Mouse (Mus musculus) neural tube, embryonic 14.5 days (tissue): ENCODE measurements around the gene Saal1. TPM values are rescaled to one million over a fixed set of nuclear protein-coding genes. Genes with fewer than 3 reads are reported as not detected.
A peak's percentile ranks its signal among the peaks of the same experiment; 100 is the strongest.

Experiments used
- ATAC-seq: fragments of 200-750 bp; cut with Nextera tagmentation; 2 replicates; pipeline ENCODE4 v1.8.0; 2017; ENCODE audit warnings: low read depth, mild to moderate bottlenecking, moderate TSS enrichment, moderate library complexity
- H3K27ac ChIP-seq: fragments of 300-500 bp; sonication (generic); 2 replicates; pipeline ENCODE4 v1.5.1; 2014; ENCODE audit warnings: low read depth, mild to moderate bottlenecking, control low read depth, low read length, moderate library complexity, mixed read lengths
- H3K27me3 ChIP-seq: fragments of 300-500 bp; sonication (generic); 2 replicates; pipeline ENCODE4 v1.6.1; 2014; ENCODE audit warnings: low read length; ENCODE audit not compliant: control insufficient read depth, insufficient read depth
- H3K36me3 ChIP-seq: fragments of 300-500 bp; sonication (generic); 2 replicates; pipeline ENCODE4 v1.6.1; 2014; ENCODE audit warnings: low read length, mixed read lengths; ENCODE audit not compliant: control insufficient read depth, insufficient read depth
- H3K4me1 ChIP-seq: fragments of 300-500 bp; sonication (generic); 2 replicates; pipeline ENCODE4 v1.6.1; 2014; ENCODE audit warnings: low read length; ENCODE audit not compliant: control insufficient read depth, insufficient read depth
- H3K4me2 ChIP-seq: fragments of 300-500 bp; sonication (generic); 2 replicates; pipeline ENCODE4 v1.6.1; 2014; ENCODE audit warnings: mild to moderate bottlenecking, low read depth, low read length, control low read depth
- H3K4me3 ChIP-seq: fragments of 300-500 bp; sonication (generic); 2 replicates; pipeline ENCODE4 v1.5.1; 2014; ENCODE audit warnings: low read depth, low read length, control low read depth, mixed read lengths
- H3K9ac ChIP-seq: fragments of 300-500 bp; sonication (generic); replicated peaks from 2 replicates; pipeline ENCODE4 v1.6.1; 2014; ENCODE audit warnings: low read depth, mild to moderate bottlenecking, control low read depth, low read length, mixed read lengths
- H3K9me3 ChIP-seq: fragments of 300-500 bp; sonication (generic); 2 replicates; pipeline ENCODE4 v1.6.1; 2016; ENCODE audit warnings: low read length; ENCODE audit not compliant: control insufficient read depth
- WGBS: fragments of 180-500 bp; shearing (Covaris S2); extraction: QIAGEN DNeasy Blood & Tissue Kit; methylation state at CpG from one replicate; pipeline ENCODE4 v1.1.7; 2014; 5-methylcytosine and 5-hydroxymethylcytosine counted together
- polyA plus RNA-seq: library from polyadenylated mRNA; unstranded; fragments of >200 nt; fragmentation: Nextera tagmentation; extraction: Ambion mirVana; gene quantifications from 2 replicates; pipeline ENCODE4 v1.2.1, GENCODE M21; 2014

The Saal1 gene
- polyA plus RNA-seq, 1 experiment from 2014 or later = 15.4 TPM

GRCm38 (mm10) chr7:46648431-46649140, 61.9 kb downstream of the Saal1 start:
- no peak overlapping the region for H3K4me3 ChIP-seq
- ATAC-seq = no peak

GRCm38 (mm10) chr7:46643172-46643571, 67.3 kb downstream of the Saal1 start:
- H3K36me3 ChIP-seq = no peaks in the 10 kb centered on the region
- H3K4me2 ChIP-seq = no peak overlapping the region
- no peak overlapping the region for H3K4me3 ChIP-seq
- H3K27me3 ChIP-seq = no peaks in the 10 kb centered on the region
- no peaks in the 10 kb centered on the region for H3K9me3 ChIP-seq
- no peak for ATAC-seq
- no peak overlapping the region for H3K9ac ChIP-seq
- peaks cover 3% of the 10 kb centered on the region; the same call in 1 of the 2 replicates for H3K4me1 ChIP-seq
- H3K27ac ChIP-seq = no peak overlapping the region
- WGBS = 88% methylated on average over 1 of the region's 1 CpGs

More at GRCm38 (mm10) chr7:46648431-46649140, 61.9 kb downstream of the Saal1 start:
- H3K36me3 ChIP-seq = no peaks in the 10 kb centered on the region
- H3K27ac ChIP-seq = no peak overlapping the region
- H3K27me3 ChIP-seq = no peaks in the 10 kb centered on the region
- 69% methylated on average over 4 of the region's 4 CpGs for WGBS
- H3K4me1 ChIP-seq = no peaks in the 10 kb centered on the region
- H3K9ac ChIP-seq = no peak overlapping the region
- H3K4me2 ChIP-seq = no peak overlapping the region
- no peaks in the 10 kb centered on the region for H3K9me3 ChIP-seq

- WGBS = 13% methylated on average over 17 of the region's 17 CpGs
- Histone ChIP-seq H3K9me3 (no peaks in the 10 kb centered on the region), H3K27ac (peak overlapping the region; percentile 77), H3K27me3 (no peaks in the 10 kb centered on the region), H3K4me1 (peaks cover 9% of the 10 kb centered on the region; the same call in 1 of the 2 replicates), H3K9ac (peak overlapping the region; percentile 75), H3K4me2 (peak overlapping the region; percentile 71), H3K4me3 (peak overlapping the region; percentile 62), H3K36me3 (no peaks in the 10 kb centered on the region)
- peak; percentile 41 for ATAC-seq
Observed at GRCm38 (mm10) chr7:46640062-46640461, 70.4 kb downstream of the Saal1 start.

- H3K4me1 ChIP-seq = peaks cover 9% of the 10 kb centered on the region; the same call in 1 of the 2 replicates
- H3K36me3 ChIP-seq = no peaks in the 10 kb centered on the region
- peak within 1 kb of the TSS; percentile 62 for H3K4me3 ChIP-seq
- H3K4me2 ChIP-seq = peak within 1 kb of the TSS; percentile 71
- no peaks in the 10 kb centered on the region for H3K9me3 ChIP-seq
- peak; percentile 95 for ATAC-seq
- peak within 1 kb of the TSS; percentile 75 for H3K9ac ChIP-seq
- peak within 1 kb of the TSS; percentile 77 for H3K27ac ChIP-seq
- H3K27me3 ChIP-seq = no peaks in the 10 kb centered on the region
- under 1% methylated on average over 30 of the region's 30 CpGs for WGBS
Observed at GRCm38 (mm10) chr7:46639692-46640031, 70.8 kb downstream of the Saal1 start, which contains the start of gene Sergef. TSS of gene Sergef (minus strand) at chr7:46639807.

- Histone ChIP-seq H3K4me3 (peak overlapping the region; percentile 62), H3K27me3 (no peaks in the 10 kb centered on the region), H3K36me3 (no peaks in the 10 kb centered on the region), H3K9me3 (no peaks in the 10 kb centered on the region), H3K9ac (peak overlapping the region; percentile 75), H3K4me1 (peaks cover 9% of the 10 kb centered on the region; the same call in 1 of the 2 replicates), H3K4me2 (peak overlapping the region; percentile 71), H3K27ac (peak overlapping the region; percentile 77)
- peak; percentile 23 for ATAC-seq
- 6% methylated on average over 31 of the region's 32 CpGs for WGBS
Observed at GRCm38 (mm10) chr7:46638889-46639691, 71.4 kb downstream of the Saal1 start.

Other genes with a start within 250 kb of the Saal1 start
- 35.8 and 46.3 TPM in 2 replicates for gene Sergef, start 70.9 kb downstream of the Saal1 start, polyA plus RNA-seq
- gene Tph1, start 38.1 kb downstream of the Saal1 start, polyA plus RNA-seq = 0.43 and 0.76 TPM in 2 replicates
- 0.49 and 1.0 TPM in 2 replicates for gene Saa3, start 5.0 kb upstream of the Saal1 start, polyA plus RNA-seq
- not detected in 2 replicates for gene Saa4, start 21.9 kb upstream of the Saal1 start, polyA plus RNA-seq
- gene Saa1, start 32.3 kb upstream of the Saal1 start, polyA plus RNA-seq = not detected in 2 replicates
- gene Saa2, start 41.1 kb upstream of the Saal1 start, polyA plus RNA-seq = not detected in 2 replicates
- 14.0 and 14.8 TPM in 2 replicates for gene Hps5, start 85.4 kb upstream of the Saal1 start, polyA plus RNA-seq
- gene Gtf2h1, start 85.4 kb upstream of the Saal1 start, polyA plus RNA-seq = 40.5 and 44.9 TPM in 2 replicates
- 427 and 481 TPM in 2 replicates for gene Ldha, start 130.8 kb upstream of the Saal1 start, polyA plus RNA-seq
- gene Ldhc, start 150.5 kb upstream of the Saal1 start, polyA plus RNA-seq = 0.19 TPM in 1 of 2 replicates, not detected in the other
- 384 and 385 TPM in 2 replicates for gene Tsg101, start 209.3 kb upstream of the Saal1 start, polyA plus RNA-seq
- 5.2 and 5.5 TPM in 2 replicates for gene Uevld, start 247.8 kb upstream of the Saal1 start, polyA plus RNA-seq